18 mouse cellular contexts compared by ENCODE assay signal in the genomic region with DNA sequence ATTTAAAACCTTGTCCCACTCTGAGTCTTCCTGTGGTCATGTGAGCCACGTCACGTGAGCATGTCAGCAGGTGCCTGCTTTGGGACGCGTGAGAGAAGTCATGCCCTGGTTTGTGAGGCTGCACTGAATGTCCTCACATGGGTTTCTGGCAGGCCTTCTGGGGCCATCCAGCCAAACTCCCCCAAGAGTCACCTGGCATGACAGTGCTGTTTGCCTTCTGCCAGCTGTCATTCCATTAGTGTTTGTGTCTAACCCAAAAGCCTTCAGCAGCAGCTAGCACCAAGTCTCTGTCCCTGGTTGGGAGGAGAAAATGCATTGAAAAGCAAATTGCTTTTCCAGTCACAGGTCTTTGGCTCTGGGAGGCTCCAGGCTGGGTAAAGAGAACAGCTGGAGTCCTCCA. TPM values are rescaled to one million over a fixed set of nuclear protein-coding genes. Genes with fewer than 3 reads are reported as not detected.
DNase-seq lines count a peak whose midpoint lies in the region; ATAC-seq and TF ChIP-seq lines count a peak whose summit lies in the region.
"Had no signal": no experiment of that assay in that cellular context is flagged by ENCODE, and none has a peak within 500 bp of the region (broad histone marks: within the 10 kb centered on the region; RNA-seq: fewer than 3 reads in every experiment).

No protein-coding gene starts in this region.

- ATAC-seq in stomach, embryonic 16.5 days (ENCODE audit: insufficient read depth, low FRiP score) = no peak
- no peak for ATAC-seq in liver, postnatal 0 days
- ATAC-seq: intestine, embryonic 16.5 days had no signal

- no peak for TF ChIP-seq EP300 in liver, postnatal 0 days (IDR thresholded peaks at IDR 0.05; ENCODE audit: low read depth)

- no peak overlapping the region for H3K4me3 ChIP-seq in cerebellum, adult 2 months (replicated peaks; ENCODE audit: insufficient read depth, low read depth, low read length)
- H3K4me3 ChIP-seq in stomach, embryonic 16.5 days (replicated peaks; ENCODE audit: low read length) = no peak overlapping the region
- no peak overlapping the region for H3K4me3 ChIP-seq in liver, postnatal 0 days (ENCODE audit: low read depth, low read length)
- H3K4me3 ChIP-seq: embryonic facial prominence, embryonic 12.5 days; neural tube, embryonic 15.5 days had no signal

- H3K4me2 ChIP-seq in stomach, embryonic 16.5 days (ENCODE audit: low read depth, low read length) = no peak overlapping the region
- H3K4me2 ChIP-seq in liver, postnatal 0 days (ENCODE audit: low read depth, low read length) = no peak overlapping the region
- H3K4me2 ChIP-seq: embryonic facial prominence, embryonic 12.5 days; neural tube, embryonic 15.5 days had no signal

- no peak for TF ChIP-seq POLR2A in cerebellum, adult 2 months (IDR thresholded peaks at IDR 0.05; ENCODE audit: borderline replicate concordance, insufficient read depth, low read length)

- no peaks in the 10 kb centered on the region for H3K36me3 ChIP-seq in stomach, embryonic 16.5 days (ENCODE audit: control insufficient read depth, insufficient read depth, low read length)
- no peaks in the 10 kb centered on the region for H3K36me3 ChIP-seq in liver, postnatal 0 days (replicated peaks; ENCODE audit: insufficient read depth, low read length)
- H3K36me3 ChIP-seq: embryonic facial prominence, embryonic 12.5 days; neural tube, embryonic 15.5 days had no signal

- no peak for TF ChIP-seq CTCF in cerebellum, adult 2 months (IDR thresholded peaks at IDR 0.05; ENCODE audit: borderline replicate concordance, insufficient read depth, low read depth, low read length)
- TF ChIP-seq CTCF in liver, postnatal 0 days (IDR thresholded peaks at IDR 0.05; ENCODE audit: low read depth) = no peak

- no peak overlapping the region for H3K9ac ChIP-seq in stomach, embryonic 16.5 days (ENCODE audit: low read length)
- H3K9ac ChIP-seq in liver, postnatal 0 days (replicated peaks) = no peak overlapping the region
- H3K9ac ChIP-seq: embryonic facial prominence, embryonic 12.5 days; neural tube, embryonic 15.5 days had no signal

- H3K27ac ChIP-seq in cerebellum, adult 2 months (ENCODE audit: insufficient read depth, low read length) = no peak overlapping the region
- peak overlapping the region; percentile 46; the same call in 1 of the 2 replicates for H3K27ac ChIP-seq in stomach, embryonic 16.5 days (ENCODE audit: low read length)
- no peak overlapping the region for H3K27ac ChIP-seq in liver, postnatal 0 days (ENCODE audit: low read depth)
- H3K27ac ChIP-seq: embryonic facial prominence, embryonic 12.5 days; neural tube, embryonic 15.5 days had no signal

- peak; percentile 44 to 47 for DNase-seq in heart, adult 9 months (ENCODE audit: low spot score in 2 of 2)
- DNase-seq in heart, postnatal 4 days = no peak
- peak; percentile 55 to 76 for DNase-seq in cerebellum, adult 2 months
- peak; percentile 10 to 20 for DNase-seq in gastrocnemius, adult 8-10 months (ENCODE audit: low spot score in 2 of 2)
- DNase-seq in lung, adult 18-20 months = no peak
- no peak for DNase-seq in liver, postnatal 0 days
- DNase-seq: kidney, postnatal 36 days; lung, adult 2 months; right cerebral cortex, adult 18-20 months; thymus, postnatal 25 days had no signal

- H3K4me1 ChIP-seq in cerebellum, adult 2 months (ENCODE audit: control insufficient read depth, insufficient read depth, low read length) = peaks cover 29% of the 10 kb centered on the region
- H3K4me1 ChIP-seq in stomach, embryonic 16.5 days (ENCODE audit: control insufficient read depth, insufficient read depth, low read length) = no peaks in the 10 kb centered on the region
- no peaks in the 10 kb centered on the region for H3K4me1 ChIP-seq in liver, postnatal 0 days (ENCODE audit: insufficient read depth)
- H3K4me1 ChIP-seq: embryonic facial prominence, embryonic 12.5 days had no signal

- WGBS in cerebellum, adult 2 months = 23% methylated on average over 4 of the region's 4 CpGs
- WGBS in stomach, embryonic 16.5 days = 86% methylated on average over 4 of the region's 4 CpGs
- 82% methylated on average over 4 of the region's 4 CpGs for WGBS in liver, postnatal 0 days (ENCODE audit: insufficient replicate concordance)

- H3K27me3 ChIP-seq in cerebellum, adult 2 months (ENCODE audit: control insufficient read depth, insufficient read depth, low read length) = no peaks in the 10 kb centered on the region
- H3K27me3 ChIP-seq in stomach, embryonic 16.5 days (ENCODE audit: control insufficient read depth, insufficient read depth, low read length) = no peaks in the 10 kb centered on the region
- H3K27me3 ChIP-seq in liver, postnatal 0 days (ENCODE audit: insufficient read depth, low read length) = no peaks in the 10 kb centered on the region
- H3K27me3 ChIP-seq: embryonic facial prominence, embryonic 12.5 days; neural tube, embryonic 15.5 days had no signal

- no peaks in the 10 kb centered on the region for H3K9me3 ChIP-seq in stomach, embryonic 16.5 days (replicated peaks; ENCODE audit: control insufficient read depth, low read length)
- no peaks in the 10 kb centered on the region for H3K9me3 ChIP-seq in liver, postnatal 0 days (ENCODE audit: low read length)
- H3K9me3 ChIP-seq: embryonic facial prominence, embryonic 12.5 days; neural tube, embryonic 15.5 days had no signal

RNA-seq across cellular contexts. Expression of gene 4930564D02Rik, which starts 50.0 kb away (rescaled TPM):
- not detected for total RNA-seq in heart, postnatal 4 days (2021)
- not detected in 2 replicates for polyA plus RNA-seq in cerebellum, adult 2 months (2012; rRNA removed)
- not detected for total RNA-seq in gastrocnemius, adult 8-10 months (2022)
- polyA plus RNA-seq in stomach, embryonic 16.5 days (2015; fragmentation: Nextera tagmentation; extraction: Ambion mirVana) = not detected in 2 replicates
- not detected in 2 replicates for polyA plus RNA-seq in liver, postnatal 0 days (2015; fragmentation: Nextera tagmentation; extraction: Ambion mirVana)
- total RNA-seq: adrenal gland, adult 18-20 months; megakaryocyte progenitor cell, adult 5-6 weeks had no signal
- polyA plus RNA-seq: embryonic facial prominence, embryonic 12.5 days; forebrain, embryonic 11.5 days; hindbrain, embryonic 11.5 days; intestine, embryonic 16.5 days; lung, adult 2 months; neural tube, embryonic 15.5 days had no signal

Comparison
In these comparisons a context has a peak if more than half of its experiments do, and no peak if none do; other contexts are left out.
1. DNase-seq: peak in heart, adult 9 months (2 of 2), cerebellum, adult 2 months (2 of 2) and gastrocnemius, adult 8-10 months (2 of 2); none in heart, postnatal 4 days (single experiment), lung, adult 18-20 months (0 of 2) and liver, postnatal 0 days (single experiment).